Mouse (Mus musculus) gastrocnemius, postnatal 4 days (tissue): Measurements from ENCODE around the gene Trpv2. TPM values are rescaled to one million over a fixed set of nuclear protein-coding genes. Genes with fewer than 3 reads are reported as not detected.
"Not testable (repeated sequence)": the region's sequence is repeated elsewhere in the genome, so short reads cannot be mapped to it uniquely, and the experiment has no call there.

Source experiments
- DNase-seq, 2 experiments: peaks; one replicate each; pipeline ENCODE4 v3.0.0; 2021 to 2022; ENCODE audit warnings: low spot score in 2 of 2, mixed read lengths in 2 of 2
- total RNA-seq, 2 experiments: library from RNA; stranded (reverse); gene quantifications; 2 replicates each; pipeline ENCODE4 v1.2.3; 2021

Trpv2 gene
- total RNA-seq, 2 experiments from 2014 or later = 3.6 to 4.7 TPM

GRCm38 (mm10) chr11:62646495-62646843 lies 72.2 kb downstream of the Trpv2 start:
- peak in 1 of 2 experiments; percentile 5 for DNase-seq

- DNase-seq = peak in 1 of 2 experiments; percentile 9
Observed at GRCm38 (mm10) chr11:62646958-62647515, 72.8 kb downstream of the Trpv2 start.

GRCm38 (mm10) chr11:62647661-62648590 lies 73.6 kb downstream of the Trpv2 start, which contains the start of gene Lrrc75a:
Gene Lrrc75a (minus strand): TSS chr11:62648523.
- peak in 1 of 2 experiments; percentile 52 for DNase-seq

DNA sequence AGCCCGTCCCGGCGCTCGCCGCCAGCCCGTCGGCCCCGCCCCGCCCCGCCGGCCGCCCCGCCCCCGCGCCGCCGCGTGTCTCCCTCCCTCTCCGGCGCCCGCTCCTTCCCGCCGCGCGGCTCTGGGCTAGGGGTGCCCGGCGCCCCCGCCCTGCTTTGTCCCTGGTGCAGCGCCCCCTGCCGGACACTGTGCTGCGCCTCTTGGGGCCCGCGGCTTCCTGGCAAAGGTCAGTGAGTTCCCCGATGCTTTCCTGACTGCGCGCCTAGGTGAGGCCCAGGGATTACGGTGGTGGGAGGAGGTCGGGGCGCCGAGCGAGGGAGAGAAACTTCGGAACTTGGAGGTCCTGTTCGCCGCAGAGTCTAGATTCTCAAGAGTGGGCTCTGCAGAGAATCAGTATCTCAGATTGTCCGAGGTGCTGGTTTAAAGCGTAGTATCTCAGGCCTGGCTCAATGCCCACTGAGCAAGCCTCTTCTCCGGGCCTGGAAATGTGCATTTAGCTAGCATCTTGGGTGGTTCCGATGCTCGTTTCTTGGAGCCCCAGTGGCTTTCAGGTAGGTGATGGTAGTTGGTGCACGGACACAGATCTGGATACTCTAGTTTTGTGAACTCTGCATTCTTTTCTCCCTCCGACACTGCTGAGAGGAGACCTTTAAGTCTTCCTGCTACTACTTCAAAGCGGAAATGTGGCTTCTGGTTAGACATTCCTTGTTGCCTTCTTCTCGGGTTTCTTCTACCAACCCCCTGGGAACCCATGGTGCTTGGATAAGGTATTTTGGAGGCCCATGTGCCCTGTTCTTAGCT lies 74.5 kb downstream of the Trpv2 start, which contains the start of gene Mmgt2:
TSS of gene Mmgt2 (plus strand) at position 74 of the 801 bp plus-strand sequence.
- peak; percentile 98 for DNase-seq

DNA sequence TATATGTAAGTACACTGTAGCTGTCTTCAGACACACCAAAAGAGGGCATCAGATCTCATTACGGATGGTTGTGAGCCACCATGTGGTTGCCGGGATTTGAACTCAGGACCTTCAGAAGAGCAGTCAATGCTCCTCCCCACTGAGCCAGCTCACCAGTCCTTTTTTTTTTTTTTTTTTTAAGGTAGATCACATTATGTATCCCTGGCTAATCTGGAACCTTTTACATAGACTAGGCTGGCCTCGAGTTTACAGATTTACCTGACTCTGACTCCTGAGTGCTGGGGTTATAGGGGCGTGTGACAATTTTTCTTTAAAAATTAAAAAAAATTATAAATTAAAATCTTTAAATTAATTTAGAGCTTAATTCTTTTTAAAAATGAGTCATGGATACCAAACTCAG lies 75.5 kb downstream of the Trpv2 start:
- not testable (repeated sequence) for DNase-seq

Other genes starting within 250 kb of the Trpv2 start
- 1 to 10 TPM; 5.3 to 6.2 TPM for gene Pigl, start 116.0 kb upstream of the Trpv2 start, total RNA-seq
- gene Ncor1, start 115.9 kb upstream of the Trpv2 start, total RNA-seq = 100 to 1,000 TPM; 169 to 170 TPM
- 10 to 100 TPM; 13.6 to 22.4 TPM for gene Cenpv, start 35.2 kb upstream of the Trpv2 start, total RNA-seq
- gene Ubb, start 23.3 kb upstream of the Trpv2 start, total RNA-seq = 1,000 to 10,000 TPM; 1,167 to 1,215 TPM
- gene Lrrc75a, start 74.0 kb downstream of the Trpv2 start, total RNA-seq = 10 to 100 TPM; 29.1 to 31.3 TPM
- gene Mmgt2, start 74.2 kb downstream of the Trpv2 start, total RNA-seq = 10 to 100 TPM; 24.2 to 26.0 TPM
- gene Zfp287, start 157.4 kb downstream of the Trpv2 start, total RNA-seq = 1 to 10 TPM; 3.6 to 4.7 TPM
- not detected for gene Gm10428, start 178.6 kb downstream of the Trpv2 start, total RNA-seq
- 1 to 10 TPM; 5.1 to 5.7 TPM for gene Zfp286, start 215.0 kb downstream of the Trpv2 start, total RNA-seq
- gene Trim16, start 245.7 kb downstream of the Trpv2 start, total RNA-seq = 10 to 100 TPM; 24.1 to 28.3 TPM